Mouse (Mus musculus) limb, embryonic 13.5 days (tissue): ENCODE data around the gene Jmjd1c. TPM values are rescaled to one million over a fixed set of nuclear protein-coding genes. Genes with fewer than 3 reads are reported as not detected.

ENCODE experiments used
- ATAC-seq: fragments of 200-750 bp; cut with Nextera tagmentation; 2 replicates; pipeline ENCODE4 v1.8.0; 2017; ENCODE audit warnings: low read depth, moderate number of reproducible peaks, moderate TSS enrichment; ENCODE audit not compliant: low FRiP score
- H3K27ac ChIP-seq: fragments of 300-500 bp; sonication (generic); 2 replicates; pipeline ENCODE4 v1.5.1; 2015; ENCODE audit warnings: inconsistent platforms, mild to moderate bottlenecking, moderate library complexity
- H3K27me3 ChIP-seq: fragments of 300-500 bp; sonication (generic); 2 replicates; pipeline ENCODE4 v1.6.1; 2015; ENCODE audit warnings: mild to moderate bottlenecking, inconsistent platforms
- H3K36me3 ChIP-seq: fragments of 300-500 bp; sonication (generic); 2 replicates; pipeline ENCODE4 v1.6.1; 2015; ENCODE audit warnings: inconsistent platforms, mild to moderate bottlenecking, moderate library complexity
- H3K4me1 ChIP-seq: fragments of 300-500 bp; sonication (generic); 2 replicates; pipeline ENCODE4 v1.6.1; 2015; ENCODE audit warnings: inconsistent platforms
- H3K4me2 ChIP-seq: fragments of 300-500 bp; sonication (generic); replicated peaks from 2 replicates; pipeline ENCODE4 v1.6.1; 2015; ENCODE audit warnings: inconsistent platforms, mild to moderate bottlenecking, moderate library complexity
- H3K4me3 ChIP-seq: fragments of 300-500 bp; sonication (generic); 2 replicates; pipeline ENCODE4 v1.5.1; 2015; ENCODE audit warnings: moderate library complexity, mild to moderate bottlenecking, inconsistent platforms
- H3K9ac ChIP-seq: fragments of 300-500 bp; sonication (generic); 2 replicates; pipeline ENCODE4 v1.6.1; 2015; ENCODE audit warnings: mild to moderate bottlenecking, inconsistent platforms
- H3K9me3 ChIP-seq: fragments of 300-500 bp; sonication (generic); 2 replicates; pipeline ENCODE4 v1.6.1; 2016; ENCODE audit warnings: inconsistent platforms
- WGBS: fragments of 180-500 bp; shearing (Covaris S2); methylation state at CpG from one replicate; pipeline ENCODE4 v1.1.7; 2015; 5-methylcytosine and 5-hydroxymethylcytosine counted together
- polyA plus RNA-seq: library from polyadenylated mRNA; unstranded; fragments of >200 nt; fragmentation: Nextera tagmentation; extraction: Ambion mirVana; gene quantifications from 2 replicates; pipeline ENCODE4 v1.2.1, GENCODE M21; 2015

Jmjd1c gene
- polyA plus RNA-seq, 1 experiment from 2014 or later: 47.3 TPM

- peak; percentile 19; the same call in 1 of the 2 replicates for ATAC-seq
- Histone ChIP-seq H3K4me3 (no peak overlapping the region), H3K27me3 (no peaks in the 10 kb centered on the region), H3K27ac (no peak overlapping the region), H3K9ac (no peak overlapping the region), H3K4me2 (no peak overlapping the region), H3K9me3 (no peaks in the 10 kb centered on the region), H3K36me3 (peaks cover 67% of the 10 kb centered on the region), H3K4me1 (no peaks in the 10 kb centered on the region)
- 76% methylated on average over 7 of the region's 7 CpGs for WGBS
Observed at GRCm38 (mm10) chr10:67226109-67226508, 130.2 kb downstream of the Jmjd1c start.

GRCm38 (mm10) chr10:67226543-67226942 lies 130.6 kb downstream of the Jmjd1c start:
- Histone ChIP-seq H3K27me3 (no peaks in the 10 kb centered on the region), H3K27ac (no peak overlapping the region), H3K36me3 (peaks cover 67% of the 10 kb centered on the region), H3K9ac (no peak overlapping the region), H3K4me3 (no peak overlapping the region), H3K4me1 (no peaks in the 10 kb centered on the region), H3K4me2 (no peak overlapping the region), H3K9me3 (no peaks in the 10 kb centered on the region)
- no peak for ATAC-seq
- 81% methylated on average over 14 of the region's 14 CpGs for WGBS

- no peak overlapping the region for H3K4me2 ChIP-seq
- H3K27ac ChIP-seq: no peak overlapping the region
- no peaks in the 10 kb centered on the region for H3K9me3 ChIP-seq
- ATAC-seq: no peak
- no peaks in the 10 kb centered on the region for H3K27me3 ChIP-seq
- H3K9ac ChIP-seq: no peak overlapping the region
- 58% methylated on average over 6 of the region's 6 CpGs for WGBS
- peaks cover 74% of the 10 kb centered on the region for H3K36me3 ChIP-seq
- no peak overlapping the region for H3K4me3 ChIP-seq
- H3K4me1 ChIP-seq: no peaks in the 10 kb centered on the region
Observed at GRCm38 (mm10) chr10:67230439-67230838, 134.5 kb downstream of the Jmjd1c start.

GRCm38 (mm10) chr10:67247145-67247544 lies 151.2 kb downstream of the Jmjd1c start:
- Histone ChIP-seq H3K9ac (no peak overlapping the region), H3K36me3 (peaks cover 80% of the 10 kb centered on the region), H3K27me3 (no peaks in the 10 kb centered on the region), H3K27ac (no peak overlapping the region), H3K4me2 (no peak overlapping the region), H3K9me3 (0 out of 2 replicates have a peak, but pooled peaks cover 2% of the 10 kb centered on the region), H3K4me1 (no peaks in the 10 kb centered on the region), H3K4me3 (no peak overlapping the region)
- WGBS: 90% methylated on average over 4 of the region's 4 CpGs
- ATAC-seq: no peak

- ATAC-seq: no peak
- Histone ChIP-seq H3K9me3 (0 out of 2 replicates have a peak, but pooled peaks cover 2% of the 10 kb centered on the region), H3K36me3 (peaks cover 79% of the 10 kb centered on the region), H3K4me3 (no peak overlapping the region), H3K4me2 (no peak overlapping the region), H3K27me3 (no peaks in the 10 kb centered on the region), H3K27ac (no peak overlapping the region), H3K9ac (no peak overlapping the region), H3K4me1 (no peaks in the 10 kb centered on the region)
- WGBS: 87% methylated on average over 2 of the region's 2 CpGs
Observed at GRCm38 (mm10) chr10:67249486-67249885, 153.6 kb downstream of the Jmjd1c start.

GRCm38 (mm10) chr10:67250846-67251245 lies 154.9 kb downstream of the Jmjd1c start:
- Histone ChIP-seq H3K4me1 (no peaks in the 10 kb centered on the region), H3K36me3 (peaks cover 77% of the 10 kb centered on the region)
- WGBS: 95% methylated on average over 6 of the region's 6 CpGs

GRCm38 (mm10) chr10:67252353-67252752 lies 156.4 kb downstream of the Jmjd1c start:
- WGBS: 63% methylated on average over 5 of the region's 5 CpGs
- Histone ChIP-seq H3K4me1 (no peaks in the 10 kb centered on the region), H3K9me3 (no peaks in the 10 kb centered on the region), H3K4me3 (no peak overlapping the region), H3K27me3 (no peaks in the 10 kb centered on the region), H3K27ac (no peak overlapping the region), H3K36me3 (peaks cover 74% of the 10 kb centered on the region), H3K4me2 (no peak overlapping the region), H3K9ac (no peak overlapping the region)
- ATAC-seq: no peak

More at GRCm38 (mm10) chr10:67250846-67251245, 154.9 kb downstream of the Jmjd1c start:
- Histone ChIP-seq H3K4me3 (no peak overlapping the region), H3K4me2 (no peak overlapping the region), H3K27me3 (no peaks in the 10 kb centered on the region), H3K9me3 (0 out of 2 replicates have a peak, but pooled peaks cover 2% of the 10 kb centered on the region), H3K27ac (no peak overlapping the region), H3K9ac (no peak overlapping the region)
- ATAC-seq: no peak

- H3K9me3 ChIP-seq: no peaks in the 10 kb centered on the region
- H3K9ac ChIP-seq: no peak overlapping the region
- 96% methylated on average over 1 of the region's 1 CpGs for WGBS
- no peak overlapping the region for H3K4me2 ChIP-seq
- H3K36me3 ChIP-seq: peaks cover 74% of the 10 kb centered on the region
- ATAC-seq: no peak
- H3K27ac ChIP-seq: no peak overlapping the region
- no peaks in the 10 kb centered on the region for H3K27me3 ChIP-seq
- H3K4me3 ChIP-seq: no peak overlapping the region
- no peaks in the 10 kb centered on the region for H3K4me1 ChIP-seq
Observed at GRCm38 (mm10) chr10:67253115-67253514, 157.2 kb downstream of the Jmjd1c start.

- H3K4me3 ChIP-seq: no peak overlapping the region
- no peak overlapping the region for H3K4me2 ChIP-seq
- no peaks in the 10 kb centered on the region for H3K27me3 ChIP-seq
- peaks cover 40% of the 10 kb centered on the region for H3K36me3 ChIP-seq
- H3K27ac ChIP-seq: no peak overlapping the region
- H3K9ac ChIP-seq: no peak overlapping the region
- 55% methylated on average over 1 of the region's 1 CpGs for WGBS
- H3K4me1 ChIP-seq: no peaks in the 10 kb centered on the region
- H3K9me3 ChIP-seq: 0 out of 2 replicates have a peak, but pooled peaks cover 6% of the 10 kb centered on the region
- ATAC-seq: no peak; the same call in 1 of the 2 replicates
Observed at GRCm38 (mm10) chr10:67264852-67265251, 168.9 kb downstream of the Jmjd1c start.

GRCm38 (mm10) chr10:67275916-67276315 lies 180.0 kb downstream of the Jmjd1c start:
- no peak overlapping the region for H3K9ac ChIP-seq
- peaks cover 38% of the 10 kb centered on the region for H3K36me3 ChIP-seq
- H3K27me3 ChIP-seq: no peaks in the 10 kb centered on the region
- H3K4me2 ChIP-seq: no peak overlapping the region
- no peaks in the 10 kb centered on the region for H3K9me3 ChIP-seq
- no peak for ATAC-seq
- H3K4me3 ChIP-seq: no peak overlapping the region
- H3K27ac ChIP-seq: no peak overlapping the region
- H3K4me1 ChIP-seq: no peaks in the 10 kb centered on the region

- no peak overlapping the region for H3K4me3 ChIP-seq
- H3K27me3 ChIP-seq: no peaks in the 10 kb centered on the region
- H3K4me2 ChIP-seq: no peak overlapping the region
- H3K9me3 ChIP-seq: no peaks in the 10 kb centered on the region
- H3K9ac ChIP-seq: no peak overlapping the region
- peaks cover 25% of the 10 kb centered on the region for H3K4me1 ChIP-seq
- no peak for ATAC-seq
- 80% methylated on average over 8 of the region's 8 CpGs for WGBS
- H3K36me3 ChIP-seq: no peaks in the 10 kb centered on the region
- no peak overlapping the region for H3K27ac ChIP-seq
Observed at GRCm38 (mm10) chr10:67281852-67282251, 185.9 kb downstream of the Jmjd1c start.

- 47% methylated on average over 2 of the region's 2 CpGs for WGBS
Observed at GRCm38 (mm10) chr10:67282531-67282930, 186.6 kb downstream of the Jmjd1c start.

GRCm38 (mm10) chr10:67283516-67283915 lies 187.6 kb downstream of the Jmjd1c start:
- Histone ChIP-seq H3K4me1 (peaks cover 25% of the 10 kb centered on the region), H3K4me2 (peak overlapping the region; percentile 87), H3K9me3 (no peaks in the 10 kb centered on the region), H3K27ac (no peak overlapping the region), H3K9ac (peak overlapping the region; percentile 96), H3K36me3 (no peaks in the 10 kb centered on the region), H3K27me3 (no peaks in the 10 kb centered on the region), H3K4me3 (peak overlapping the region; percentile 93)
- no peak for ATAC-seq
- 81% methylated on average over 9 of the region's 9 CpGs for WGBS

More at GRCm38 (mm10) chr10:67282531-67282930, 186.6 kb downstream of the Jmjd1c start:
- Histone ChIP-seq H3K36me3 (no peaks in the 10 kb centered on the region), H3K27me3 (no peaks in the 10 kb centered on the region), H3K4me3 (no peak overlapping the region), H3K27ac (no peak overlapping the region), H3K9ac (no peak overlapping the region), H3K4me1 (peaks cover 25% of the 10 kb centered on the region), H3K9me3 (no peaks in the 10 kb centered on the region), H3K4me2 (no peak overlapping the region; the same call in 1 of the 2 replicates)
- no peak for ATAC-seq
